Mouse (Mus musculus) hematopoietic stem cell, adult 5-6 weeks (primary cell): Measurements from ENCODE around the gene Ube2o. TPM values are rescaled to one million over a fixed set of nuclear protein-coding genes. Genes with fewer than 3 reads are reported as not detected.

ENCODE experiments used
- ATAC-seq, 2 experiments: fragments of 125-278 bp in 1 of 2; replicated peaks in 1 of 2; 2 replicates each; pipeline ENCODE4 v1.8.0; 2016 to 2017; ENCODE audit warnings: inconsistent platforms in 2 of 2, mild to moderate bottlenecking in 2 of 2, moderate number of reproducible peaks in 2 of 2, low read depth in 1 of 2, moderate TSS enrichment in 1 of 2; ENCODE audit not compliant: low FRiP score in 2 of 2, poor library complexity in 2 of 2, severe bottlenecking in 2 of 2, insufficient read depth in 1 of 2, low TSS enrichment in 1 of 2
- total RNA-seq: library from RNA; stranded (forward); fragments of 172-1452, 232-1000 nt; gene quantifications from 2 replicates; pipeline ENCODE4 v1.2.3, GENCODE M21; 2017

Gene Ube2o
- total RNA-seq, 1 experiment from 2014 or later: 8.4 TPM

DNA sequence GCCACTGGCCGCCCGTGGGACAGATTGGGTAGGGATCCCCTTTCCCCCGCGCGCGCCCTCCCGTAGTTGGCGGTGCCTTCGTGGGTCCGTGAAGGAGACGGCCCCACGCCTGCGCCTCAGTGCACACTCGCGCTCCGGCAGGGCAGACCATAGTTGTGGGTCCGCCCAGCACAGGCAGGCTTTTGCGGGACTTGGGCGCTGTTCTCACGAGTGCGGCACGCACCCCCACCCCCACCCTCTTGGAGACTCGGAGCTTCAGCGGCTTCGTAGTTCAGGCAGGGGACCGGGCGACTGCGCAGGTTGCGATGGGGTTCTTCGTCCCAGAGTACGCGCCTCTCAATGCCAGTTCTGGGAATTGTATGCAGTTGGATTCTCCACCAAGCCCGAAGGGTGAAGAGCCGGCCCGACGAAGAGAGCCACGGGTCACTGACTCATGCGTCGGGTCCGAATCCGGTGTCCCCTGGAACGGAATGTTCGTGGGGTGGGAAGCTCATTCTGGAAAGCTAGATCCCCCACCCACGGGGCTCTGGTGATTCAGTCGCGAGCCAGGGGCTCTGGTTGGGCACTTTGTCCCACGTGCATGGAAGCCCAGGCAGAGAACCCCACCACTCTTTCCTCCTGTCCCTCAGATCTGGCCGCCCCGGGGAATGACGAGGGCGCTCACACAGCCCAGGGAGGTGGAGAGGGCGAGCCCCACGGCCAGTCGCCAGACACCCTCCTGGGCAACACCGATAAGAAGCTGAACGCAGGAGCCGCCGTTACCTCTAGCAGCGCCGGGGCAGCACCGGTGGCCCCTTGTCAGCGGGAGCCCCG, 47.7 kb downstream of the Ube2o start:
- ATAC-seq: peak; percentile 26 to 43; a peak in 3 of 4 replicates

- ATAC-seq: peak in 1 of 2 experiments; percentile 16; a peak in 2 of 4 replicates
These were observed 48.4 kb downstream of the Ube2o start for GRCm38 (mm10) chr11:116532810-116533338.

- 0 out of 4 replicates have a peak, but pooled peaks of 1 of the 2 experiments have one; percentile 4 for ATAC-seq
These were observed 48.9 kb downstream of the Ube2o start for GRCm38 (mm10) chr11:116532262-116532809.

DNA sequence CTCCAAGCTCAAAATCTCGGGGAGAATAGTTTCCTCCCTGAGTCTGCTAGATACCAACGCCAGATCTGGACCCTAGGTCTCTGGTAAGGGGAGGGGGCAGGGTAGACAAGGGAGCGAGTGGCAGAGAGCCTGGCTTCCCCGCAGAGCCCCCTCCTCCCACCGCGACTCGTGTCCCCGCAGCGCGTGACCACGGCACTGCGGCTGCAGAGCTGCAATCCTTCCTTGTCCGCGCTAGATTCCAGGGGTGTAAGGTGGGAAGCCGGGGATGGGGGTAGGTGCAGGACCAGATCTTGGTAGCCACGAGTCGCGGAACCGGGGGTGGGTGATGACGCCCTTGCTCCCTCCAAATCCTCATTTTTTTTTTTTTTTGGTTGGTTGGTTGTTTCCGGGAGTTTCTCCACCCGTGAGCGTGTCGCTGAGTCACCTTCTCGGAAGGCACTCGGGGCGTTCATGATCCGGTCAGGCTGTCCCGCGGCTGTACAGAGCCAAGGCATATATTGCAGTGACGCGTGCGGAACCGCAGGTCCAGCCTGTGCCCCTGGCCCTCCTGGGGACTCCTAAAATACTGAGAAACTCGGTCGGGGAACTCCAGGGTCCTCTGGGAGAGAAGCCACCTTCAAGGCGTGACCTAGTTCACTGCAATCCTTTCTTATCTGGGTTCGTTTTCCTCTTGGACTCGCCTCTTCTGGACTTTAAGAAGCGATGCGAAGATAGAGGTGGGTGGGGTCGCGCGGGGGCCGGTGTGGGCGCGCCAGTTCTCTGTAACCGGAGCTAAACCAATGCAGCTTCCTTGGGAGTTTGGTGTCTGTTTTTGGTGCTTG, 49.7 kb downstream of the Ube2o start:
- no peak for ATAC-seq

DNA sequence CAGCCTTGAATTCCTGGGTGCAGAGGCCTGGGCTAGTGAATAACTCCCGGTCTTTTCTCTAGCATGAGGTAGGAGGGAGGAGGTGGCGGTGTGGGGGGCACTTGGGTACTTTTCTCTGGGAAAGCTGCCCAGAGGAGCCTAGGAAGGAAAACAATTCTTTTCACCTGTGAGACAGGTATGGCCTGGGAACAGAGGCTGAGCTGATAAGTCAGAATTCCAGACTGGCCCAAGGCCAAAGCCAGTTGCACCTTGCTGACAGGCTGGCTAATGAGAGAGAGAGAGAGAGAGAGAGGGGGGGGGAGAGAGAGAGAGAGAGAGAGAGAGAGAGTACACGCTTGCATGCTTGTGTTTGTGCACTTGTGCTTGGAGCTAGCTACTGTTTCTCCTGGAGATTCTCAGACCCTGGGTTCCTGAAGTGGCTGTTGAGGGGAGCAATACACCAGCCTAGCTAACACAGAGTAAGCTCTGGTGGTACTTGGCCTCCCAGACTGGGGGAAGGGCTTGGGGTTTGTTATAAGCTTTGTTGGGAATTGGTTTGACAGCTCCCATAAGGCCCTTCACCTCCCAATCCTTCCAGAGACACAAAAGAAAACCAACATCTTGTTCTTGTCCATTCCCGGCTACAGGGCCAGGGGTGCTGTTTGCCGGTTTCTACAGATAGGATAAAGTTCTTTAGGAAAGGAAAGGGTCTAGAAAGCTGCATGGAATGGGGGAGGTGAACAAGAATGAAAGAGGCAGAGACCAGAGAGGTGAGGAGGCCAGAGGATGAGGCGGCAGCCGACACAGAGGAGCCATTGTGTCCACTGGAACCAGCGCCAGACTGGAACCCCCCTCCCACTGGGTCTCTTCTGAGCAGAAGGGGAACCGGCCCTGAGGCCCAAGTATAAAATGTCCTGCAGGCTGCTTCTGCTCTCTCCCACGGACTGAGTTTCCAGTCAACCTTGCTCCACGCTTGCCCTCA, 50.8 kb downstream of the Ube2o start, which contains the start of gene Sphk1:
Gene Sphk1, plus strand, starts transcription at position 739 of the 961 bp plus-strand sequence.
- ATAC-seq: no peak

DNA sequence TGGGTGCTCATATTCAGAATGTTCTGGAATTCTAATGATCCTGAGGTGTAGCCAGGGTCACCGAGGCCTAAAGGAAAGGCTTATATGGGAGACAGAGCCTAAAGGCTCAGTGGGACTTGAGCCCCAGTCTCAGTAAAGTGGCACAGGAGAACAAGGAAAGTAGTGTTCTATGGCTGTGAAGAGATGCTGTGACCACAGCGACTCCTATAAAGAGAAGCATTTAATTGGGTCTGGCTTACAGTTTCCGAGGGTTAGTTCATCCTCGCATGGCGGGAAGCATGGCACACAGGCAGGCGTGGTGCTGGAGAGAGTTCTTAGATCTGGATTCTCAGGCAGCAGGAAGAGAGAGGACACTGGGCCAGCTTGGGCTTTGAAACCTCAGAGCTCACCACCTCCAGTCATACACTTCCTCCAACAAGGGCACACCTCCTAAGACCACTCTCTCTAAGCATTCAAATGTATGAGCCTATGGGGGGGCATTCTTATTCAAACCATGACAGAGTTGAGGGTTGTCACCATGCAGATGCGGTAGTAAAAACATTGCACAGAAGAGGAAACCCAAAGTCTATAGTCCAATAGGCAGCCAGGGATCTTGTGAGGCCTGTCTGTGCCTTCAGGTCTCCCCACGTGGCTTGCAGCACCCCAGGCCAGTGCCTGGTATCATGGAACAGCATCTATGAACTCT, 52.5 kb downstream of the Ube2o start:
- ATAC-seq: no peak

- no peak for ATAC-seq
These were observed 57.5 kb downstream of the Ube2o start for GRCm38 (mm10) chr11:116523699-116524189.

DNA sequence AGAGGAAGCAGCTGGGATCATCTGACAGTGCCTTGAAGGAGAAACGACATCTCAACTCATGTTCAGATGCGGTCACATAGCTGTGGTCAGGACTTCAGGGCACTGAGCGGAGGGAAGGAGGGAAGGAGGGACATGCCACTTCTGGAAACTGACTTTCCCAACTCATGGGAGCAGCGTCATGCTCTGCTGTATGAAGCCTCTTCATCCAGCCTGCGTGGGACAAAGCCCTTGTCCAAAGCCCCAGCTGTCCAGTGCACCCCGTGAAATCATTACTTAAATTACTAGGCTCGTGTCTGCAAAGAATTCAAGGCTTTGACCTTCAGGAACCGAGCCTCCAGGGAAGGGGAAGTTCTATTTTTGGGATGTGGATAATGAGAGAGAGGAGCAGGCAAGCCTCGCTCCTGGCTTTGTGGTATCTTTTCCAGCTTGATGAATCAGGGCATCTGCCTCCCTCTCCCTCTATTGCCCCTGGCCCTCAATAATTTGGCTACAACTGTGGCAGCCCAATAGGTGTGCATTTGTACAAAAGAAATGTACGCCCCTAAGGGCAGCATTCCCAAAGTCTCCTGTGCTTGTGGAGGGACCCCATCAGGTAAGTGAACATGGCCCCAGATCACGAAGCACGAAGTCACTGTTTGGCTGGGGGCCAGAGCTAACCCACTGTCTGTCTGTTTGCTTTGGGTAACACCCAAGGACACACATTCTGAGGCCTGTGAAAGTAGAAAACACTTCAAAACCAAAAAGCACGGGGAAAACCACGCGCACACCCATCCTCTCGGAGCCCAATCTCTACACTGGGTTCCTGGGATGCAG, 58.2 kb downstream of the Ube2o start:
- no peak for ATAC-seq

GRCm38 (mm10) chr11:116522046-116522445, 59.2 kb downstream of the Ube2o start:
- ATAC-seq: no peak

GRCm38 (mm10) chr11:116521143-116521542, 60.1 kb downstream of the Ube2o start:
- no peak for ATAC-seq

DNA sequence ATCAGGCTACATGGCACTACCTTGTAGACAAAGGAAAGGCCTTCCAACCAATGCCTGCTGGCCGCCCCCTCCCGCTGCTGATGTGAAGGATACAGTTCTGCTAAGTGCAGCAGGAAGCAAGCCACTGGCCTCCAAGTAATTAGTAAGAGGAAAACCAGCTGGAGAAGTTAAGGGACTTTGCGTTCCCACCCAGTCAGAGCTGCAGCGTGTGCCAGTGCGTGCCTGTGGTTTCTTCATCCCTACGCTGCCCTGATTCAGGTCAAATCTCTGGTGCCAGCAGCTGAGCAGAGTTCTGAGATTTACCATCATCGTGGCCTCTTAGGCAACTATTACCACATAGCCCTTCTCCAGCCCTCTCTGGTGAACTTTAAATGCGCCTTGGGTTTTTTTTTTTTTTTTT, 62.8 kb downstream of the Ube2o start:
- no peak for ATAC-seq

DNA sequence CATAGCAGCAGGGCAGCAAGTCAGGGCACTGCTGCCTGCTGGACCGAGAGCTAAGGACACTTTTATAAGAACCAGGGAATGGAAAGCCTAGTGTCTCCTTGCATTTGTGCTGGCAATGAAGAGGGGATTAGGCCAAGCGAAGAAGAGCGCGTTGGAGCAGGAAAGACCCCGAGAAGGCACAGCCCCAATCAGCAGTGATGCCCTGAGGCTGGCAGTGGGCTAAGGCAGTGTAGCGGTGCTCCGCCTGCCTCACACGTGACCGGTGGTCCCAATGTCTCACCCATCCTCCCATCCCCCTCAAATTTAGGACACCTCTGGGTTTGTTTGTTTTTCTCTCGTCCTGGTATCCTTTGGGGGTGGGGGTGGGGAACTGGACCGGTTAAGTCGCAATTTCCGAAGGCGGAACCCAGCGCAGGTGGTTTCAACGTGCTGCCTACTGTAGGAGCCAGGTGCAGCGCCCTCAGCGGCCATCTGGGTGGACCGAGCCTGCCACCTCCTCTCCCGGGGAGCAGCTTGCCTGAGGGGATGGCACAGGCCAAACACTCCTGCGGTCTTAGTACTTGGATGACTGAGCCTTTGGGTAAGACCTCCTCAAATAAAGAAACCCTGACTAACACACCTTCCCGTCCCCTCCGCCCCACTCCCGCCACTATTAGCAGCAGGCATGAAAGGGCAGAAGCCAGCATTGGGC, 65.8 kb downstream of the Ube2o start:
- ATAC-seq: no peak

DNA sequence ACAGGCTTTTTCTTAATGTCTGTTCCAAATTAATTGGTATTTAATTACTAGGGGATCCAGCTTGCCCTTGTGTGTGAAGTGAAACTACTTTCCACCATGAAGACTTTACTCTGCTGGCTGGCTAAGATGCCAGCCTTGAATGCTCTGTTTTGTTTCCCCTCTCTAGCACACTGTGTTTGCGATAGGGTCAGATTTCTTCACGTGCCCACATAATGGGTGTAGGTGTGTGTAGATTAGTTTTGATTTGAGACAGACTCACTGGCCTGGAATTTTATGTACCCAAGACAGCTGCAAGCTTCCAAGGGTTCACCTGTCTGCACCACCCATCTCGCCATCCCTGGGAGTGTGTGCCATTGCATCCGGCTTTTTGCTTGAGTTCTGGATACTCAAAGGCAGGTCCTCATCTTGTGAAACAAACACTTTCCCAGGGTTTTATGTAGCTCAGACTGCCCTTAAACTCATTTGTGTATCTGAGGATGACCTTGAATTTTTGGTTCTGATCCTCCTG, 67.7 kb downstream of the Ube2o start:
- no peak for ATAC-seq

DNA sequence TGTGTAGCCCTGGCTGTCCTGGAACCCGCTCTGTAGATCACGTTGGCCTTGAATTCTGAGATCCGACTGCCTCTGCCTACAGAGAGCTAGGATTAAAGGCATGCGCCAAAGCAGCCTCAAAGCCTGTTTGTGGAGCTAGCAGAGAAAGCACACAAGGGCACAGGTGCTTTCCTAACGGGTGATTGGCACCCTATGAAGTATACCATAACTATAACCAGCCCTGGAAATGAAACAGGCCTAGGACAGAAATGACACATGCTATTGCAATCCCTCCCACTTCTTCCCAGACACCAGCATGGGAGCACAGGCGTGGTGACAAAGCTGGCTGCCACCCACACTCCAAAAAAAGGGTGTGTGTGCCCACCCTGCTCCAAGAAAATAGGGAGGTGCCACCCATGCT, 68.3 kb downstream of the Ube2o start:
- no peak for ATAC-seq

DNA sequence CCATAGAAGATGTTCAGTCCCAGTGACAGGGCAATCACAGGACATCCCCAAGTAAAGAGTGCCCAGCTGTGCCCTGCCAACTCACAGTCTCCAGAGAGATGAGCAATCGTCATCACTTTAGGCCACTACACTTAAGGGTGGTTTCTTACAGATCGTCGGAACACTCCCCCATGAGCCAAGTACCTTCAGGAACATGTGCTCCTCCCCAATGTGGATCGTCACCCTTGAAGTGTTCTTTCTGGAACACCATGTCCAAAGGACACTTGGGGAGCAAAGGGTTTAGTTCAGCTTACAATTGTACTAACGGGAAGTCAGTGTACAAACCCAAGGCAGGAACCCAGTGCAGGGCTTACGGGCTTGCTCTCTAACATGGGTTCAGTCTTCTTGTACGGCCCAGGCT, 69.1 kb downstream of the Ube2o start:
- ATAC-seq: no peak
